Mouse (Mus musculus) T-helper 17 cell (primary cell): ENCODE measurements around the gene Srm.

Experiments
- in situ Hi-C, 2 experiments: fragments of 300-600 bp; cut with MboI, MseI; formaldehyde crosslinking; loops; 1 replicate in 1 of 2; 2 replicates in 1 of 2; pipeline ENCODE4 v1.15.1; 2025; ENCODE audit warnings: high pct_unique_total_duplicates in 2 of 2

Srm gene

GRCm38 (mm10) chr4:148591171-148591630 lies at the start of gene Srm:
Gene Srm (plus strand): TSS chr4:148591503.
- in situ Hi-C loops = loop anchor here in 1 of 2 experiments (5.0 kb wide), 1 partner anchor 429 kb away; the partner anchor contains the start of genes Fbxo2 and Fbxo44

GRCm38 (mm10) chr4:148549106-148549505 lies 42.2 kb upstream of the Srm start:
- in situ Hi-C loops = no loop called here

- in situ Hi-C loops = loop anchor here in 1 of 2 experiments (5.0 kb wide), 1 partner anchor 50 kb away; no protein-coding TSS in a partner anchor
These were observed 33.5 kb upstream of the Srm start for GRCm38 (mm10) chr4:148557766-148558165.

- in situ Hi-C loops = loop anchor here in 1 of 2 experiments (5.0 kb wide), 1 partner anchor 49 kb away; no protein-coding TSS in a partner anchor
These were observed 32.9 kb upstream of the Srm start, which contains the start of gene Exosc10 for GRCm38 (mm10) chr4:148558297-148559000. Gene Exosc10 (plus strand): TSS chr4:148558429.

GRCm38 (mm10) chr4:148562676-148563075 lies 28.6 kb upstream of the Srm start:
- in situ Hi-C loops = no loop called here

GRCm38 (mm10) chr4:148563595-148563994 lies 27.7 kb upstream of the Srm start:
- in situ Hi-C loops = no loop called here

GRCm38 (mm10) chr4:148570138-148570537 lies 21.2 kb upstream of the Srm start:
- in situ Hi-C loops = no loop called here

GRCm38 (mm10) chr4:148570693-148571295 lies 20.5 kb upstream of the Srm start:
- in situ Hi-C loops = no loop called here

GRCm38 (mm10) chr4:148573222-148573621 lies 18.1 kb upstream of the Srm start:
- in situ Hi-C loops = no loop called here

GRCm38 (mm10) chr4:148580765-148581164 lies 10.5 kb upstream of the Srm start:
- in situ Hi-C loops = no loop called here

GRCm38 (mm10) chr4:148581422-148581821 lies 9.9 kb upstream of the Srm start:
- in situ Hi-C loops = no loop called here

GRCm38 (mm10) chr4:148583257-148583656 lies 8.0 kb upstream of the Srm start:
- in situ Hi-C loops = no loop called here

GRCm38 (mm10) chr4:148586648-148587047 lies 4.7 kb upstream of the Srm start:
- in situ Hi-C loops = no loop called here

GRCm38 (mm10) chr4:148588793-148589192 lies 2.5 kb upstream of the Srm start:
- in situ Hi-C loops = no loop called here

- in situ Hi-C loops = no loop called here
These were observed 1.7 kb upstream of the Srm start for GRCm38 (mm10) chr4:148589565-148589964.

- in situ Hi-C loops = loop anchor here in 1 of 2 experiments (5.0 kb wide), 1 partner anchor 428 kb away; the partner anchor contains the start of genes Fbxo2 and Fbxo44
These were observed 707 bp upstream of the Srm start for GRCm38 (mm10) chr4:148590421-148591170.

- in situ Hi-C loops = loop anchor here in 1 of 2 experiments (5.0 kb wide), 1 partner anchor 430 kb away; the partner anchor contains the start of genes Fbxo2 and Fbxo44
These were observed 506 bp downstream of the Srm start for GRCm38 (mm10) chr4:148591637-148592380.

GRCm38 (mm10) chr4:148593996-148594395 lies 2.7 kb downstream of the Srm start:
- in situ Hi-C loops = loop anchor here in 1 of 2 experiments (5.0 kb wide), 1 partner anchor 432 kb away; the partner anchor contains the start of genes Fbxo2 and Fbxo44

- in situ Hi-C loops = no loop called here
These were observed 4.6 kb downstream of the Srm start for GRCm38 (mm10) chr4:148595916-148596315.

GRCm38 (mm10) chr4:148596731-148597130 lies 5.4 kb downstream of the Srm start:
- in situ Hi-C loops = no loop called here

- in situ Hi-C loops = no loop called here
These were observed 7.5 kb downstream of the Srm start for GRCm38 (mm10) chr4:148598826-148599225.
